Mouse (Mus musculus) liver, postnatal 0 days (tissue): ENCODE measurements around the gene Dusp23. TPM values are rescaled to one million over a fixed set of nuclear protein-coding genes. Genes with fewer than 3 reads are reported as not detected.

Source experiments
- ATAC-seq: fragments of 200-750 bp; cut with Nextera tagmentation; 2 replicates; pipeline ENCODE4 v1.8.0; 2017; ENCODE audit warnings: mild to moderate bottlenecking, moderate library complexity
- DNase-seq: peaks from one replicate; pipeline ENCODE4 v3.0.0-alpha.2; 2016
- H3K27ac ChIP-seq: fragments of 300-500 bp; sonication (generic); 2 replicates; pipeline ENCODE4 v1.5.1; 2014; ENCODE audit warnings: antibody characterized with exemption, moderate library complexity, mild to moderate bottlenecking, low read depth
- H3K27me3 ChIP-seq: fragments of 300-500 bp; sonication (generic); 2 replicates; pipeline ENCODE4 v1.6.1; 2014; ENCODE audit warnings: low read length, control low read depth, mixed read lengths; ENCODE audit not compliant: insufficient read depth
- H3K36me3 ChIP-seq: fragments of 300-500 bp; sonication (generic); replicated peaks from 2 replicates; pipeline ENCODE4 v1.6.1; 2014; ENCODE audit warnings: mild to moderate bottlenecking, control low read depth, low read length, moderate library complexity, mixed read lengths; ENCODE audit not compliant: insufficient read depth
- H3K4me1 ChIP-seq: fragments of 300-500 bp; sonication (generic); 2 replicates; pipeline ENCODE4 v1.6.1; 2014; ENCODE audit warnings: antibody characterized with exemption, mild to moderate bottlenecking, control low read depth; ENCODE audit not compliant: insufficient read depth
- H3K4me2 ChIP-seq: fragments of 300-500 bp; sonication (generic); 2 replicates; pipeline ENCODE4 v1.6.1; 2014; ENCODE audit warnings: low read depth, mild to moderate bottlenecking, low read length, moderate library complexity, mixed read lengths
- H3K4me3 ChIP-seq: fragments of 300-500 bp; sonication (generic); 2 replicates; pipeline ENCODE4 v1.5.1; 2014; ENCODE audit warnings: low read depth, low read length
- H3K9ac ChIP-seq: fragments of 300-500 bp; sonication (generic); replicated peaks from 2 replicates; pipeline ENCODE4 v1.6.1; 2014; ENCODE audit warnings: mild to moderate bottlenecking, moderate library complexity
- H3K9me3 ChIP-seq: fragments of 300-500 bp; sonication (generic); 2 replicates; pipeline ENCODE4 v1.6.1; 2016; ENCODE audit warnings: mild to moderate bottlenecking, control low read depth, low read length, mixed read lengths
- CTCF ChIP-seq: sonication (generic); IDR thresholded peaks from 2 replicates; pipeline ENCODE4 v1.5.1; 2016; ENCODE audit warnings: antibody characterized with exemption, low read depth
- EP300 ChIP-seq: IDR thresholded peaks from 2 replicates; pipeline ENCODE4 v1.6.1; 2016; ENCODE audit warnings: antibody characterized with exemption, low read depth, mild to moderate bottlenecking
- WGBS: fragments of 180-500 bp; shearing (Covaris S2); extraction: QIAGEN DNeasy Blood & Tissue Kit; methylation state at CpG from one replicate; pipeline ENCODE4 v1.1.7; 2014; ENCODE audit not compliant: insufficient replicate concordance; 5-methylcytosine and 5-hydroxymethylcytosine counted together
- polyA plus RNA-seq: library from polyadenylated mRNA; unstranded; fragments of >200 nt; fragmentation: Nextera tagmentation; extraction: Ambion mirVana; gene quantifications from 2 replicates; pipeline ENCODE4 v1.2.1, GENCODE M21; 2015

The Dusp23 gene
- polyA plus RNA-seq, 1 experiment from 2014 or later, result 12.1 TPM

GRCm38 (mm10) chr1:172585026-172585425, 47.7 kb downstream of the Dusp23 start:
- no peak for ATAC-seq
- DNase-seq, result no peak
- WGBS, result 57% methylated on average over 4 of the region's 4 CpGs

GRCm38 (mm10) chr1:172584271-172584670, 48.5 kb downstream of the Dusp23 start:
- Histone ChIP-seq H3K36me3 (no peaks in the 10 kb centered on the region), H3K4me1 (no peaks in the 10 kb centered on the region), H3K9me3 (no peaks in the 10 kb centered on the region), H3K9ac (no peak overlapping the region), H3K27me3 (no peaks in the 10 kb centered on the region), H3K27ac (no peak overlapping the region), H3K4me3 (no peak overlapping the region), H3K4me2 (no peak overlapping the region)
- TF ChIP-seq CTCF (no peak), EP300 (no peak)
- no peak for DNase-seq
- no peak for ATAC-seq
- 79% methylated on average over 6 of the region's 6 CpGs for WGBS

More at GRCm38 (mm10) chr1:172585026-172585425, 47.7 kb downstream of the Dusp23 start:
- Histone ChIP-seq H3K4me2 (no peak overlapping the region), H3K9me3 (no peaks in the 10 kb centered on the region), H3K27me3 (no peaks in the 10 kb centered on the region), H3K9ac (no peak overlapping the region), H3K36me3 (no peaks in the 10 kb centered on the region), H3K4me3 (no peak overlapping the region), H3K27ac (no peak overlapping the region), H3K4me1 (no peaks in the 10 kb centered on the region)
- TF ChIP-seq CTCF (no peak), EP300 (no peak)

DNA sequence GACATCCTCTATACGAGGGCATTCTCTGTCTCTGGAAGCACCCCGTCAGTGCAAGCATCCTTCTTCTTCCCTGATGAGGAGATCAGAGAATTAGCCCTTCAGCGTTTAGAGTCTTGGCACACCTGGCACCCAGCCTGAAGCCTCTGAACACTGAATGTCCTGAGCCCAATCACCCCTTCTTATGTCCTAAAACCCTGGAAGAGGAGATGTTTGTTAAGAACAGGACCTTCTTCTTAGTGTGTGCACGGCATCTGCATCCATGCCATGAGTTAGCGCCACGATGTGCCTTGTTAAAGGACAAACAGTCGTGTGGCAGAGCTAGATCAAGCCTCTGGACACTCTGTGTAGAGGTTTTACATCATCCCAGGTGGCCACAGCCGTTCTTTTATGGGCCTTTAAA, 50.3 kb downstream of the Dusp23 start:
- 71% methylated on average over 8 of the region's 8 CpGs for WGBS
- no peaks in the 10 kb centered on the region for H3K4me1 ChIP-seq
- no peaks in the 10 kb centered on the region for H3K36me3 ChIP-seq
- DNase-seq (no peak), ATAC-seq (no peak)
- no peak overlapping the region for H3K27ac ChIP-seq
- no peaks in the 10 kb centered on the region for H3K27me3 ChIP-seq
- no peak overlapping the region for H3K4me3 ChIP-seq
- H3K4me2 ChIP-seq, result no peak overlapping the region
- TF ChIP-seq EP300 (no peak), CTCF (no peak)
- H3K9ac ChIP-seq, result no peak overlapping the region
- H3K9me3 ChIP-seq, result no peaks in the 10 kb centered on the region

Other genes with a start within 250 kb of the Dusp23 start
- gene Slamf9, start 157.6 kb downstream of the Dusp23 start, polyA plus RNA-seq, result 1.1 and 1.5 TPM in 2 replicates
- gene Igsf9, start 151.2 kb downstream of the Dusp23 start, polyA plus RNA-seq, result 0.32 and 0.73 TPM in 2 replicates
- 104 and 105 TPM in 2 replicates for gene Tagln2, start 132.9 kb downstream of the Dusp23 start, polyA plus RNA-seq
- 0.32 and 0.37 TPM in 2 replicates for gene Cfap45, start 112.2 kb downstream of the Dusp23 start, polyA plus RNA-seq
- gene Vsig8, start 77.0 kb downstream of the Dusp23 start, polyA plus RNA-seq, result not detected in 2 replicates
- 0.31 TPM in 2 replicates for gene Slamf8, start 42.4 kb downstream of the Dusp23 start, polyA plus RNA-seq
- gene Fcrl6, start 30.4 kb downstream of the Dusp23 start, polyA plus RNA-seq, result 0.12 and 0.31 TPM in 2 replicates
- gene Crp, start 65.1 kb upstream of the Dusp23 start, polyA plus RNA-seq, result 340 and 343 TPM in 2 replicates